Mouse (Mus musculus) activated CD4-positive, CD25-positive, alpha-beta regulatory T cell, adult 4 months (primary cell): ENCODE measurements around the gene Fam117b. TPM values are rescaled to one million over a fixed set of nuclear protein-coding genes. Genes with fewer than 3 reads are reported as not detected.
A peak's percentile ranks its signal among the peaks of the same experiment; 100 is the strongest.

ENCODE experiments used
- ATAC-seq: one replicate; pipeline ENCODE4 v1.8.0; 2017
- polyA plus RNA-seq, 2 experiments: library from polyadenylated mRNA; unstranded; fragments of 100-300 nt; shearing (Covaris generic); gene quantifications; one replicate each; pipeline ENCODE4 v1.2.1; 2017

The Fam117b gene
- polyA plus RNA-seq, 2 experiments from 2014 or later, result 14.9 to 17.4 TPM

GRCm38 (mm10) chr1:59913869-59914225 is 1.0 kb downstream of the Fam117b start:
- ATAC-seq, result no peak

- no peak for ATAC-seq
These were observed 2.0 kb downstream of the Fam117b start for GRCm38 (mm10) chr1:59914799-59915198.

GRCm38 (mm10) chr1:59915843-59916610 is 3.2 kb downstream of the Fam117b start:
- ATAC-seq, result no peak

- ATAC-seq, result peak; percentile 47
These were observed 4.6 kb downstream of the Fam117b start for GRCm38 (mm10) chr1:59917401-59917800.

GRCm38 (mm10) chr1:59918075-59918474 is 5.3 kb downstream of the Fam117b start:
- no peak for ATAC-seq

GRCm38 (mm10) chr1:59923201-59923600 is 10.4 kb downstream of the Fam117b start:
- peak; percentile 79 for ATAC-seq

- no peak for ATAC-seq
These were observed 10.9 kb downstream of the Fam117b start for GRCm38 (mm10) chr1:59923673-59924072.

- no peak for ATAC-seq
These were observed 11.6 kb downstream of the Fam117b start for GRCm38 (mm10) chr1:59924411-59924810.

GRCm38 (mm10) chr1:59926021-59926672 is 13.3 kb downstream of the Fam117b start:
- no peak for ATAC-seq

GRCm38 (mm10) chr1:59927131-59927680 is 14.4 kb downstream of the Fam117b start:
- ATAC-seq, result no peak

- no peak for ATAC-seq
These were observed 18.1 kb downstream of the Fam117b start for GRCm38 (mm10) chr1:59930926-59931325.

- ATAC-seq, result no peak
These were observed 20.2 kb downstream of the Fam117b start for GRCm38 (mm10) chr1:59932991-59933390.

GRCm38 (mm10) chr1:59941063-59941462 is 28.3 kb downstream of the Fam117b start:
- no peak for ATAC-seq

- no peak for ATAC-seq
These were observed 29.4 kb downstream of the Fam117b start for GRCm38 (mm10) chr1:59942057-59942790.

GRCm38 (mm10) chr1:59943825-59944224 is 31.0 kb downstream of the Fam117b start:
- ATAC-seq, result no peak

GRCm38 (mm10) chr1:59945969-59946368 is 33.2 kb downstream of the Fam117b start:
- ATAC-seq, result no peak

GRCm38 (mm10) chr1:59947509-59947908 is 34.7 kb downstream of the Fam117b start:
- ATAC-seq, result no peak

GRCm38 (mm10) chr1:59957206-59957605 is 44.4 kb downstream of the Fam117b start:
- ATAC-seq, result no peak

GRCm38 (mm10) chr1:59959941-59960340 is 47.1 kb downstream of the Fam117b start:
- no peak for ATAC-seq

- ATAC-seq, result no peak
These were observed 53.5 kb downstream of the Fam117b start for GRCm38 (mm10) chr1:59966171-59966785.

GRCm38 (mm10) chr1:59967291-59967690 is 54.5 kb downstream of the Fam117b start:
- ATAC-seq, result no peak

GRCm38 (mm10) chr1:59986626-59987025 is 73.8 kb downstream of the Fam117b start:
- no peak for ATAC-seq
